Mouse (Mus musculus) mature B cell (primary cell): ENCODE data around the gene Xpnpep1.

Source experiments
- in situ Hi-C: fragments of 300-500 bp; cut with MboI; formaldehyde crosslinking; loops from 2 replicates; pipeline ENCODE4 v1.14.3; 2019

Xpnpep1 gene

DNA sequence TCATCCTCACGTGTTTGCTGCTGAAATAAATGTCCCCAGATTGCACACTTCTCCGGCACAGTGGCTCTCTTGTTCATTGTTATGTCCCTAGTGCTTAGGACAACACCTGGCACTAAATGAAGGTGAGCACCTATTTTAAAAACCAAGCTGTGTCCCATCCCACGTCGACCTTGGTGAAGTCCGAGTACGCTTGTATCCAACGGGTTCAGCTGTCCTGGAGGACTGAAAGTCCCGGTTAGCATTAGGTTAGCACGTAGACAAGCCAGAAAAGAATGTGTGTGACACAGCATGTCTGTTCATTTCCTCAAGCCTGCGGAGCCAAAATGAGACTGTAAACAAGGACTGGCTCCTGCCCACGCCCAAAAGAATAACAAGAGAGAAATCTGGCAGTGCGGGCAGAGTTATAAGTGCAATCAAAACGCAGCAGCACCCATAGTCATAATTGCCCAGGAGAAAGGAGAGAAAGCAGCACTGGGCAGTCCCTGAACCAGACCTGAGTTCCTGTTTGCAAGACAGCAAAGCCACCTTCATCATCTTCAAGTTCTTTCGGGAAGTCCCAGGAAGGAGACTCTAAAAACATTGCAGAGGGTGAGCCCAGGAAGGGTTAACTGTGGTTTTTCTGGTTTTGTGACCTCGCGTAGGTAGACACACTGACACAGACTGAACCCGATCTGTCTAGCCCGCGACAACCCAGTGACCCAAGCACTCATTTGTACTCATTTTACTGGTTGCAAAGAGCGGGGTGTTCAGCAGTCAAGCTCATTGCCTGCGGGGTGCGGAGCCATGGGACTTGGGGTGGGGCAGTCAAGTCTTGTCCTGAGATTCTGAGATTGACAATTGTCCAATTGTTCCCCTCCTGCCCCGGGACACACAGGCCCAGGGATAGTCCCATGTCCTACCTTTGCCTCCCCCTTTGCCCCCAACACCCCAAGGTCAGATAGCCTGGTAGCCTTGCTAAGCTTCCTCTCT lies at the start of gene Xpnpep1:
Xpnpep1 (minus strand) TSS at position 51 of the 969 bp plus-strand sequence.
- in situ Hi-C loops: no loop called here

DNA sequence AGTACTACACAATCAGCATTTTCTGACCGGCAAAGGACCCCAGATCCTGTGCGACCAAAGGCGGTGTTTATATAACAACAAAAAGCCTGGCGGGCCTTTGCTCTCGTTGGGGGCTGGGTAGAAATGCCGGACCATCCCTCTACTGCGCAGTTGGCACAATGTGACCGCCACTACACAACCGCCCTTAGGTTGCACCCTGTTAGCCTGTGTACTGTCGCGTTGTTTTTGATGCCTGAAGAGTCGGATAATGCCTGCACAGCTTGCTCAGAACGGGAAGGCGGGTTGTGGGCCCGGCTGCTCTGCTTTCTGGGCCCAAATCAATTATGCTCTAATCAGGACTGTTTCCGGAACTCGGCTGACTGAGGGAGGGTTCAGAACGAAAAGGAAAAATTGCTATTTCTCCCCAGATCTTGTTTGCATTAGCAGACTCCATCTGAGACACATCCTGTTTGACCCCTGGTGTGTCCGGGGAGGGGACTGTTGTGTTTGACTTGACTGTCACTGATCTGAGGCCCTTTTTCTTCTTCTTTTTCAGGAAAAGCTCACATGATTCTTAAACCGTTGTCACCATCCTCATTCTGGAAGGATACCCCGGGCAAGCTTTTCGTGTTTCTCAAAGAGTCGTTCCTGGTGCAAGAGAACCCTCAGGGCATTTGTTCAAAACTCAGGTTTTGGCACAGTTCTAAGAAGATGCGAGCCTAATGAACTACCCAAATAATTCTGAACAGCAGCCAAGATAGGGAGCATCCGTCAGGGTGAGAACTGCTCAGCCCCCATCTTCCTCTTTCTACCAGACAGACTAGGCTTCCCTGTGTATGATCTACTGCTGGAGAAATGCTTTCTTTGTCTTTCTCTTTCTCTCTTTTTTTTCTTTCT lies 47.5 kb upstream of the Xpnpep1 start:
- in situ Hi-C loops: no loop called here

DNA sequence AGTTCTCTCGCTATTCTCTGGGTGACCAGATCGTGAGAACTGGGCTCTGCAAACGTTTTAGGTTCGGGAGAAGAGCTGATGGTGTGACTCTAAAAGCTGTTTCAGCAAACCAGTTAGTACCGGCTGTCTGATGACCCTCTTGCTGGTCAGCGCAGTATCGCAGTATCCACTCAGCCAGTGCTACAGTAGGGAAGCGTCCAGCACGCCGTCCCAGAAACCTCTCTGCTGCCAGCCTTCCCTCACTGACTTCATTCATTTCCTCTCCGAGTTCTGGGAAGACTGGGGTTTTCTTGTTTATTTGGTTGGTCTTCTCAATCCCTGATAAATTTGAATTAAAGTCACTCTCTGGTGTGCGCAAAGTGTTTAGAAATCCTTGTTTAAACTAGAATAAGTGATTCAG lies 46.8 kb upstream of the Xpnpep1 start:
- in situ Hi-C loops: no loop called here

DNA sequence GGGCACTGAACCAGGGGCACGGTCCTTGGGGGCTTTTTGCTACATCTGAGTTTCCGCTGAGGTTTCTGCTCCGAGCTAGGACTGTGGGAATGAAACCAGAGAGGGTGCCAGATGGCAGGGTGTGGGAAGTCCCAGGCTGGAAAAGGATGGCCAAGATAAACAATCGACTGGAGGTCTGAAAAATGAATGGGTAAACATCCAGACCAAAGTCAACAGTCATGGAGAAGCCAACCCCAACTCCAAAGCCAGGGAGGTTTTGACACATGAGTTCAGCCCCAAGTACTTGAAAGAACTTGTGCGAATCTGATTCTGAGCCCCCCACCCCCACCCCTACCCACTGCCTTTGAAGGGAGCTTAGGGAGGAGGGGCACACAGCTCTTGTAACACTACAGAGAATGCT lies 44.7 kb upstream of the Xpnpep1 start:
- in situ Hi-C loops: no loop called here

DNA sequence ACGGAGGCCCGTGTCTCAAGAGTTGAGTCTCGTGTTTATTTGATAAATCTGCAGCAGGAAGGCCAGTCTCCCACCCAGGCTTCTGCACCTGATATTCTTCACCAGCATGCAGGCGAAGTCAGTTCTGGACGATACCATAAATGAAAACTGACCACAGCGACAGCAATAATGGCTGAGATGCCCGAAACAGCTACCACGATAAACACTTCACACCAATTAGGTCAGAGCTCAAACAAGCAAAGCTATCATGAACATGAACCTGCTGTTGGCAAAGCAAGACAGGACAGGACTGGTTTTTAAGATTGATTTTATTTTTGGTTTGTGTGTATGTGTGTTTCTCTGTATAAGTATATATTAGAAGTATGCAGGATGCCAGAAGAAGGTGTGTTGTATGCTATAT lies 42.8 kb upstream of the Xpnpep1 start:
- in situ Hi-C loops: no loop called here

DNA sequence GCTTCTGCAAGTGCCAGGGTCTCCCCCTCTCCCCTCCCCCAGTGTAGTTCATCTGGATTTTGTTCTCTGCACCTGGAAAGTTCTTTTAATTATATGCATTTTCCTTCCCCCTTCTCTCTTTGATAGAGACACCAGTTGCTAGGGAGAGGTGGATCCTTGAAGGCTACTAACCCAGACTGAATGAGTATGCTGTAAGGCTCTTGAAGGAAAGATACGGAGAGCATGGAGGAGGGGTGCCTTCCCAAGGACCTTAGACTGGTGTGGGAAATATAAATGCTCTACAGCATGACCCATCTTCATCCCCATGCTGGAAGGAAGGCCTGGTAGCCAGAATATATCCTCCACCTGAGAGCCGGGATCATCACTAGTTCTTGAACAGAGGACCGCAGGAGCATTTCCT lies 41.3 kb upstream of the Xpnpep1 start:
- in situ Hi-C loops: no loop called here

DNA sequence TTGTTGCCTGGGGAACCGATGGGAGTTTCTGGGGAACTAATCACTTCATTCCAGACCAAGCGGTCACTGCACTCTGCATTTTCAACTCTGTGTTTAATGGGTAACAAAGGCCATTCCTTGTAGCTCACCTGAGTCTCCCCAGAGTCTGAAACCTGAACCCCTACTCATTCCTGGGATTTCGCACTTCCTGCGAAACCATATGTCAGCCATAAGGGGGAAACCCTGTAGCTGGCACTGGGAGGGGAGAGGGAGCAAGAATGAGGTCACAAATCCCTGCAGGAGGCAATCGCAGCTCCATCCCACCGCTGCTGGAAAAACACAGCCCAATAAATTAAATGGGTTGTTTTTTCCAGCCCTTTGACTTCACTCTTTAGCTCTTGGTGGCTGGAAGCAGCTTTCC lies 40.9 kb upstream of the Xpnpep1 start:
- in situ Hi-C loops: no loop called here

DNA sequence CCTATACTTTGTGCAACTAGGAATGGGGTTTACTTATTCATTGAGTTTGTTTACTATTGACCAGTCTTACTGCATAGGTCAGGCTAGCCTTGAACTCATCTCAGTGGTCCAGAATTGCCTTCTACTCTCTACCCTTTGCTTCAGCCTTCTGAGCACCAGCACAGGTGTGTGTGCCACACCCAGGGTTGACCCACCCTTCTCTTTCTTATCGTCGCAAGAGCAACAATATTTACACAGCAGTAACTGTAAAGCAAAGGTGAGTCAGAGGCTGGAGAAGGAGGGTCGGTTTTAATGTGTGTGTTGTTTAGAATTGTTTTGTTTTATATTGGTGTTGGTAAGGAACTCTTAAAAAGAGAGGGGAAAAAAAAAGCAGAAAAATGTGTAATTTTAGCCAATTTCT lies 40.5 kb upstream of the Xpnpep1 start:
- in situ Hi-C loops: no loop called here

DNA sequence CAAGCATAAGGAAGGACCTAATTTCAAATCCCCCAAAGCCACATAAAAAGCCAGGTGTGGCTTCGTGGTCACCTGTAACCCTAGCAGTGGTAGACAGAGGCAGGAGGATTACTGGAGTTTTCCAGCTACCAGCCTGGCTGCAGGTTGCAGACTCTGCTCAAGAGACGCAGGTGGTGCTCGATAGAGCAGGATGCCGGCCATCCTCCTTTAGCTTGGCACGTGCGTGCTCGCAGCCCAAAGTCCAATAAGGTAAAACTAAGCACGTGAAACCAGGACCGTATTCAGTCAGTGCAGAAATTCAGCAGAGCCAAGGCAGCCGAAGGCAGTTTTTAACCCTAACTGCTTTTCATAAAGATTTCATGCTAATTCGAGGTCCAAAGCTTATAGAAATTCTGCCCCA lies 40.0 kb upstream of the Xpnpep1 start:
- in situ Hi-C loops: no loop called here

DNA sequence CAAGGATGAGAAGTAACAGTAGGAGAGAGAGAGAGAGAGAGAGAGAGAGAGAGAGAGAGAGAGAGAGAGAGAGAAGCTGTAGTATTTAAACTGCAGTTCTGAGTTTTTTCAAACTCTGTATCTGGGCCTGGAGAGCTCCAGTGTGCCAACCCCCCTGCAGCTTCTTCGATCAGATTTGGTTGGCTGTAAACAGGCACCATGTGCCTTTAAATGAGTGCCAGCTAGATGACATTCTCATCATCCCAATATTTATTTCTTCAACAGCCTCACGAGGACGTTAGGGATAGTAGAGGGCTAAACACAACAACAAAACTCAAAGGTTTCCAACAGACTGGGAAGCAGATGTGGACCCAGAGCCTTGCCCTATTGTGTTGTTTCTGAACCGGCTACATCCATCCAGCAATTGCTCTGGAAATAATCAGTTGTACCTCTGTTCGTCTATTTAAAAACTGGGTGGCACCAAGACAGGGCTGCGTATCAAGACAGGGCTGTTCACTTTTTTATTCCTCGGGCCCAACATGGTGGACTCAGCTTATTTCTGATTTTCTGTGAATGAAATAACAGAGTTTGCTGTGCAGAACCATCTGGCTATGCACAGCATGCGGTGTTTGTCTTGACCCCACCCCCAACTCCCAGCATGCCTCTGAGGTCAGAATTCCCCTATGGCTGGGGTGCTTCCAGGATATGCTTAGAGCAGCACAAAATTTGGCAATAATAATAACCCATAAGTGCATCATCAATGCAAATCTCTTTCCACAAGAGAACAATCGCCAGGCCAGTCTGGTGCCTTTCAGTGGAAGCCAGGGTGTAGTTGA lies 38.5 kb upstream of the Xpnpep1 start:
- in situ Hi-C loops: no loop called here

DNA sequence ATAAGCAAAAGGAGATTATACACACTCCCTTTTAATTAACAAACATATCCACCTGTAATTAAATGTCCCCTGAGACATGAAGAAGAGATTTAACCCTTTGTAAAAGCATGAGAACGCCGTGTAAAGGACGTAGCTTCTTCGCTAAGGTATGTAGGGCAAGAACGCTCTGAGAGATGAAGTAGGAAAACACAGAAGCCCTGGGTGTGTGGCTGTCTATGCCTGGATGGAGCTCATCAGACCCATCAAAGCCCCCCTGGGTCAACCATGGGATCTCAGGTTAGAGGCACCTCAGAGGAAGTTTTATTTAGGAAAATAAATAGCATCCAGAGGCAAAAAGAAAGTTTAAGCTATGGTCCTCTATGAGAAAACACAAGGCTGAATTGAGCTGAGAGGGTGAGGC lies 37.3 kb upstream of the Xpnpep1 start:
- in situ Hi-C loops: no loop called here

DNA sequence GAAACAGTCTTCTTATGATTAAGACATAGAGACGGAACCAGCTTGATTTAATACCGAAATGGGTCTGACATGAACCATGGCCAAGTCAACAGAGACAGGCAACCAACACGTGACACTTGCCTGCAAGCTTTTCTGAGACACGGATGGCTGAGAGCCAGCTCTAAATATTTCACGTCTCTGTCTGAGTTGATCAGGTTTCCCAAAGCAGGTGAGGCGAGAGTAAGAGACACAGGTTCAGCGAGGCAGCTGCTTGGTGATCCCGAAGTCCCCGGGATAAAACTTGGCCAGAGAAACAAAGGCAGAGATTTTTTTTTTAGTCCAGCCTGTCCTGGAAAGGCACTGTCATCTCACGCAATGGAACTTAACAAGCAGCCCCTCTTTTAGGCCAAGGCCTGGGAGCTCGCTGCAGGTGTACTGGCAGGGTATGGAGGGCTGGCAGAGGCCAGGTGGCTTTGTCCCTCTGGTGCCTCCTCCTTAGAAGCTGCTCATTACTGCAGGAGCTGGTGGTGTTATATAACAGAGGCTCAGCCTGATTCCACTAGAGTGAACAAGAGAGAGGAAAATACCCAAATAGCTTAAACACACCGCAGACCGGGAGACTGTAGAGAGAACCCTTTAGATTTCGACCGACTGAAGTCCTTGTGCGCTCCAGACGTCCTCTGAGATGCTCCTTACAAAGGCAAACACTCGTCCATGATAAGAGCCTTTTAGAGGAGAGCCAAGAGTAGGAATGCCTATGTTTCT lies 36.4 kb upstream of the Xpnpep1 start:
- in situ Hi-C loops: no loop called here

DNA sequence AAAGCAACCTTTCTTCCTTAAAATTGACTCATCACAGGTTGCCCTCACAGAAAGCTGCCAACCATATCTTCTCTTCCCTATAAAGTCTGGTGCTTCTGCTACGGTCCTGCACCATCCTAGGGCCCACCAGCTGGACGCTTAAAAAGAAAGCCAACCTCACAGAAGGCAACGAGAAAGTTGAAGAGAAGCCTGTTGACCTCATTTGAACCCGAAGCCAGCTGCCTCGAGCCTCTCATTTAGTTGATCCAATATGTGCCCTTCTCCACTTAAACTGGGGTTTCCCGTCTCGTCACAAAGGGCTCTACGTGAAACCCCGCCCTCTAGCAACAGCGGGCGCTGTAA lies 35.9 kb upstream of the Xpnpep1 start:
- in situ Hi-C loops: no loop called here

DNA sequence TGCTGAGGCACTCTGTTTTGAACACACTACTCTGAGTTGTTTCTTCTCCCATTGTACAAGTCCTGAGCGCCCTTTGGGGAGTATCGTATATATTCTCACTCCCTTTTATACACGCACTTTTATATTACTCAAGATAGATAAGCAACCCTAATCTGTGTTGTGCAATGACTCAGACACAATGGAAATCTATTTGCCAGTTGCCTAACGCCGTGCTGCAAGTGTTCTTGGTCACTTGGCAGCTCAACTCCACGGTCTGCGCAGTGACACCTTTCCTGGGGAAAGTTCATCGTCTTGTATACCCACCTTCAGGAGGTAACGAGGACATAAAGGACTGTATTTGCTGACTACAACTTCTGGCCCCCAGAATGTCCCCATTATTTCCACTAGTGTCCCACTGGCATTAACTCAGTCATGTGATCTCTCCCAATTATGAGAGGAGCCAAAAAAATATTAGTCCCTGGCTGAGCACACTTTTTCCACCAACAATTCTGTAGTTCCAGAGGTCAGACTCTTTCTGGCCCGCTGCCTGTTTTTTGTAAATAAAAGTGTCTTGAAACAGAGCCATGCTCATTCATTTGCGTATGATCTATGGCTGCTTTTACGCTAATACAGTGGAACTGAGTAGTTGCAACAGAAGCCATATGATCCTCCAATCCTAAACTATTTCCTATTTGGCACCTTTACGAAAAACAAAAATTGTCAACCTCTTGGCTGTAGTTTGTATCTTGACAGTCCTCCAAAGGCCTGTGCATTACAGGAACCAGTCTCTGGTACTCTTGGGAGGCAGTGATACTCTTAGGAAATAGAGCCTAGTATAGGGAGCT lies 35.1 kb upstream of the Xpnpep1 start:
- in situ Hi-C loops: no loop called here

DNA sequence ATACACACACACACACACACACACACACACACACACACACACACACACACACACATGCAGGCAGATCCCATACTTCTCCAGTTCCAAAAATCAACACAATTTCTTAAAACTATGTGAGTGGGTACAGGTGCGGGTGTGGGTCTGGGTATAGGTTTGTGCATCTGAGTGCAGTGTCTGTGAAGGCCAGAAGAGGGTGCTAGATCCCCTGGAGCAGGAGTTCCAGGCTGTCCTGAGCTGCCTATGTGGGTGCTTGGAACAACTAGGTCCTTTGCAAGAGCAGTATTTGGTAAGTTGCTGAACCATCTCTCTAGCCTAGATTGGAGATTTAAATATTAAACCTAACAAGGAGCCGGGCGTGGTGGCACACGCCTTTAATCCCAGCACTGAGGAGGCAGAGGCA lies 33.5 kb upstream of the Xpnpep1 start:
- in situ Hi-C loops: no loop called here

DNA sequence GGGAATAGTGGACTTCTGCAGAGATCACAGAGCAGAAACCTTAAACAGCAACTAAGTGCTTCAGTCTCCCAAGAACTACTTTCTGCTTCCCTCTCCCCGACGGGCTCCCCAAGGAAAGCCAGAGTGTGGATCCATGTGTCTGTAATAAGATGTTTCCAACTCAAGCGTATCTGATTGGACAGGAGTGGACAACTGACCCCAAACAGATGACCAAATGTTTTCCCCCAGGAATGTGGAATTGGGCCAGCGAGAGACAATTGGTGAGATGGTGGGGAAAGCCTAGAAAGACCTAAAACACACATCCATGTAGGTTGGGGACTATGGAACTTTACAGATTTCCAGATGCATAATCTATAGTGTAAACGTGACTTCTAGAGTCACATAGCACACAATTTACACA lies 32.4 kb upstream of the Xpnpep1 start:
- in situ Hi-C loops: no loop called here

DNA sequence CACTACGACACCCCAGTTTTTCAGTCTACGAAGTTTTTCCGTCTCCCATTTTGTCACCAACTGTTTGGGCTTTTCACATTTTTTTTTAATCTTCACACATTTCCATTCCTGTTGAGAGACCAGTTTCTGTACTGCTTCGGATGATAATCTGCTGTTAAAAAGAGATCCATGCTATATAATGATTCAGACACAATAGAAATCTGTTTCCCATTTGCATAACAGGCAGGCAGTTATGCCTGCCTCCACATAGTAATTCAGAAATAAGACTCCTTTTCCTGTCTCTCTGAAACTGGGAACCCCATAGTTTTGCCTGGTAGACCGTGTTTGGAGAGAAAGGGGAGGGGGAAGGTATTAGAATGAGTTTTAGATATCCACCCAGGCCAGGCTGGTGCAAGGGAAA lies 31.6 kb upstream of the Xpnpep1 start:
- in situ Hi-C loops: no loop called here

DNA sequence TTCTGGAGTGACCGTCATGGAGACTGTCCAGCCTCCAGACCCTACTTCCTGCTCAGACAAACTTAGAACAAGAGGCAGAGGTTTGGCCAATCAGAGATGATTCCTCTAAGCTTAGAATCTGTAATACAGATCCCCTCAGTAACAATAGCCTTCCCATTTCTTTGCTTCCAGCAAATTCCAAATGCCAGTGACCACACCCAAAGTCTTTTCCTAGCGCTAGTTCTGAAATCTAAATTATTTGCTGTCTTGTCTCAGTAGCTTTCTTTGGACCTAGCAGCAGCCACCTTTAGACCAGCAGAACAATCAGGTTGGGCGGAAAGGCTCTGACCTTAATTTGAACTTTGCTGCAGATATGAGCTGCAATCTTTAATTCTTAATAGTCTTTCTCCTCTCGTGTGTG lies 30.9 kb upstream of the Xpnpep1 start:
- in situ Hi-C loops: no loop called here

DNA sequence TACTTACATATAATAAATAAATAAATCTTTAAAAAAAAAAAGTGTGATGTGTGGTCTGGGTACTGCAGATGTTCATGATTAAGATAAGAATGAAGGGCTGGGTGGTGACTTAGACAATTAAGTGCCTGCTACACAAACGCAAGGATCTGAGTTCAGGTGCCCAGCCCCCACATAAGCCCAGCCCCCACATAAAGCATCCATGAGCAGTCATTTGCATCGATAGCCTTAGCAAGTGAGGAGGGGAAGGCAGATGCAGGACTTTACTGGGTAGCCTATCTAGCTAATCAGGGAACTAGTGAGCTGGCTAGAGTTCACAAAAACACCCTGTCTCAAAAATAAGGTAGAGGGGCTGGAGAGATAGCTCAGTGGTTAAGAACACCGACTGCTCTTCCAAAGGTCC lies 29.4 kb upstream of the Xpnpep1 start:
- in situ Hi-C loops: no loop called here

DNA sequence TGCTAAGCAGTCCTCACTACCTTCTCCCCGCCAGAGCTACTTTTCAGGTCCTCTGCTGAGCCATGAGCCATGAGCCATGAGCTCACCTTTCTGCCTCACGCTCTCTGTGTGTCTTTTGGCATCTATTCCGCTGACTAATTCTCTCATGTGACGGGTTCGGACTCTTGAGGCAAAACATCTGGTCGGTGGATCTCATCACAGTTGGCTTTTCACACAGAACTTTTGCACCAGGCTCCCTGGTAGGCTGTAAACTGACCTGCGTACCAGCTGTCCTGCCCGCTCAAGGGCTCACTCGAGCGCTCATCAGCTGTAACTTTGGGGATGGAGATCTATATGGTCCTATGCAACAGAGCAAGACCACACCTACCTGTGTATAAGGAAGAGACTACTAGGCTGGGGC lies 26.9 kb upstream of the Xpnpep1 start:
- in situ Hi-C loops: no loop called here

DNA sequence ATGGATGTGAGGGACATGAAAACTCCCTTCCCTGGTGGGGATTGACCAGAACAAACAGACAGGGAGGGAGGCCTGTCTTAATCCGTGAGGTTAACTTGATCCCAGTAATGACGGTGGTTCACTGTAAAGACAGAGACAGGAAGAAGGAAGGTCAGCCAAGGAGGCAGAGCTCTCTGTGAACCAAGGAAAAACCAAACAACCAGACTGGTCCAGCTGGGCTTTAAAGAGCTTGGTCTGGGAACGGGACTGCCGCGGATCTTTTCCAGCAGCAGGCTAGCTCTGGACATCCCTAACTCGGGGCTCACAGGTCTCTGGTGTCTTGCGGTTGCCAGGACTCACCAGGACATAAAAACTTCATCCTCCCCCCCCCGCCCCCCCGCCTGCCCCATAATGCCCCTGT lies 26.5 kb upstream of the Xpnpep1 start:
- in situ Hi-C loops: no loop called here
